Mouse (Mus musculus) CD8-positive naive resting alpha-beta T cell, adult 57 days (primary cell): ENCODE results near the gene H6pd. TPM values are rescaled to one million over a fixed set of nuclear protein-coding genes. Genes with fewer than 3 reads are reported as not detected.

ENCODE experiments used
- total RNA-seq: library from RNA; stranded (reverse); gene quantifications from one replicate; pipeline ENCODE4 v1.2.4, GENCODE M21; 2023

H6pd gene
- 27.7 TPM for total RNA-seq

GRCm38 (mm10) chr4:150008853-150009586 lies at the start of gene H6pd:
Gene H6pd (minus strand): TSS chr4:150009023.

GRCm38 (mm10) chr4:149954893-149955439 lies 53.9 kb downstream of the H6pd start, which contains the start of gene Spsb1:
Gene Spsb1 (minus strand): TSS chr4:149955043.

Other genes with a start within 250 kb of the H6pd start
- gene Slc25a33, start 234.7 kb downstream of the H6pd start, total RNA-seq = 4.1 TPM
- gene Spsb1, start 54.0 kb downstream of the H6pd start, total RNA-seq = 11.4 TPM
- gene Gpr157, start 78.3 kb upstream of the H6pd start, total RNA-seq = 1.3 TPM
- gene Slc2a5, start 110.3 kb upstream of the H6pd start, total RNA-seq = not detected
- not detected for gene Slc2a7, start 139.9 kb upstream of the H6pd start, total RNA-seq
- gene Car6, start 192.3 kb upstream of the H6pd start, total RNA-seq = not detected
- gene Eno1, start 227.7 kb upstream of the H6pd start, total RNA-seq = 149 TPM